Mouse (Mus musculus) E14TG2a.4 (cell line): ENCODE results near the gene Zcchc17.

ENCODE experiments used
- CTCF ChIP-seq: conservative IDR thresholded peaks from 2 replicates; pipeline ENCODE4 v1.5.1; 2014; ENCODE audit warnings: low read length
- NANOG ChIP-seq: IDR thresholded peaks from 2 replicates; pipeline ENCODE4 v1.6.1; 2014; ENCODE audit warnings: borderline replicate concordance, low read length, mixed read lengths

GRCm38 (mm10) chr4:130315771-130316527 lies 43.8 kb downstream of the Zcchc17 start:
- TF ChIP-seq CTCF = no peak
- no peak for TF ChIP-seq NANOG
